ENCODE assay signal across 18 mouse cellular contexts in the genomic region with DNA sequence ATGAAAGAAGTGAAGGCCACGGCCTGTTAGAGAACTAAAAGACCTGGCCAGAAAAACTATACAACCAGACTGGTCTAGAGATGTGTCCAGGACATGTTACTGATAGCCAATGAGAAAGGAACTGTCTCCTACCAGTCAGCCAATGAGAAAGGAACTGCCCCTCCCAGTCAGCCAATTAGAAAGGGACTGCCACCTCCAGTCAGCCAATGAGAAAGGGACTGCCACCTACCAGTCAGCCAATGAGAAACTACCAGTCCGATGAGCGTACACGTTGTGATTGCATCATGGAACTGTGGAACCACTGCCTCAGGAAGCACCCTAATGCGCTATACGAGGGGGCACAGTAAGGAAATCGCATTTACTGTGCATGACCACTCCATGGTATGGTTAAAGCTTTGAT. TPM values are rescaled to one million over a fixed set of nuclear protein-coding genes. Genes with fewer than 3 reads are reported as not detected.
A peak's percentile ranks its signal among the peaks of the same experiment; 100 is the strongest.
DNase-seq lines count a peak whose midpoint lies in the region; ATAC-seq lines count a peak whose summit lies in the region.
"Had no signal": no experiment of that assay in that cellular context is flagged by ENCODE, and none has a peak within 500 bp of the region (broad histone marks: within the 10 kb centered on the region; RNA-seq: fewer than 3 reads in every experiment).

No protein-coding gene starts in this region.

- peaks cover 7% of the 10 kb centered on the region for H3K4me1 ChIP-seq in midbrain, embryonic 11.5 days (ENCODE audit: control insufficient read depth, insufficient read depth, low read length)
- H3K4me1 ChIP-seq in midbrain, embryonic 10.5 days = peaks cover 10% of the 10 kb centered on the region

- H3K27ac ChIP-seq in midbrain, embryonic 11.5 days (ENCODE audit: low read depth, low read length) = no peak overlapping the region
- H3K27ac ChIP-seq in midbrain, embryonic 10.5 days (replicated peaks) = no peak overlapping the region
- H3K27ac ChIP-seq: forebrain, embryonic 15.5 days; heart, embryonic 15.5 days; limb, embryonic 12.5 days; liver, embryonic 15.5 days had no signal

- WGBS in midbrain, embryonic 11.5 days = 93% methylated on average over 7 of the region's 7 CpGs
- 91% methylated on average over 7 of the region's 7 CpGs for WGBS in midbrain, embryonic 10.5 days

- no peak overlapping the region for H3K9ac ChIP-seq in midbrain, embryonic 11.5 days (ENCODE audit: low read length)
- H3K9ac ChIP-seq: forebrain, embryonic 15.5 days; heart, embryonic 15.5 days; limb, embryonic 12.5 days; liver, embryonic 15.5 days had no signal

- no peak for ATAC-seq in midbrain, embryonic 11.5 days (ENCODE audit: low FRiP score)
- ATAC-seq: forebrain, embryonic 15.5 days; lung, postnatal 0 days had no signal

- H3K4me3 ChIP-seq in midbrain, embryonic 11.5 days (ENCODE audit: low read depth, low read length) = no peak overlapping the region
- no peak overlapping the region for H3K4me3 ChIP-seq in midbrain, embryonic 10.5 days
- H3K4me3 ChIP-seq: erythroblast, embryonic 14.5 days; forebrain, embryonic 15.5 days; heart, embryonic 15.5 days; limb, embryonic 12.5 days; liver, embryonic 15.5 days had no signal

- H3K36me3 ChIP-seq in midbrain, embryonic 11.5 days (ENCODE audit: control insufficient read depth, insufficient read depth, low read length) = peaks cover 9% of the 10 kb centered on the region; the same call in 1 of the 2 replicates
- H3K36me3 ChIP-seq in midbrain, embryonic 10.5 days = peaks cover 56% of the 10 kb centered on the region

- H3K4me2 ChIP-seq in midbrain, embryonic 11.5 days = no peak overlapping the region
- H3K4me2 ChIP-seq: forebrain, embryonic 15.5 days; heart, embryonic 15.5 days; limb, embryonic 12.5 days; liver, embryonic 15.5 days had no signal

- no peaks in the 10 kb centered on the region for H3K27me3 ChIP-seq in midbrain, embryonic 11.5 days (ENCODE audit: control insufficient read depth, insufficient read depth, low read length)
- no peaks in the 10 kb centered on the region for H3K27me3 ChIP-seq in midbrain, embryonic 10.5 days (ENCODE audit: low read depth, poor library complexity, severe bottlenecking)
- H3K27me3 ChIP-seq: forebrain, embryonic 15.5 days; heart, embryonic 15.5 days; limb, embryonic 12.5 days; liver, embryonic 15.5 days had no signal

- H3K9me3 ChIP-seq in midbrain, embryonic 11.5 days (ENCODE audit: control insufficient read depth, low read length) = no peaks in the 10 kb centered on the region
- H3K9me3 ChIP-seq in midbrain, embryonic 10.5 days (replicated peaks) = peaks cover 5% of the 10 kb centered on the region; the same call in 1 of the 2 replicates
- H3K9me3 ChIP-seq: forebrain, embryonic 15.5 days; heart, embryonic 15.5 days; limb, embryonic 12.5 days; liver, embryonic 15.5 days had no signal

- peak; percentile 82 for DNase-seq in midbrain, embryonic 11.5 days (ENCODE audit: low spot score, missing footprints)
- no peak for DNase-seq in midbrain, embryonic 10.5 days (ENCODE audit: low spot score)
- DNase-seq in A20 (ENCODE audit: low read depth, low spot score) = peak; percentile 19
- DNase-seq in ES-CJ7 (ENCODE audit: low read depth, low spot score) = peak; percentile 92
- DNase-seq in induced T-regulatory cell, adult 2 months (ENCODE audit: low read depth) = peak; percentile 31
- DNase-seq in spleen, adult 12 weeks (ENCODE audit: low spot score) = no peak
- DNase-seq in MN1 (ENCODE audit: low spot score) = no peak
- DNase-seq: adrenal gland, adult 2 months; cerebellum, adult 18-20 months; heart, adult 18-20 months; kidney, adult 9 months; kidney, postnatal 4 days had no signal

RNA-seq across cellular contexts. Expression of a gene that starts 14.5 kb away (rescaled TPM):
- polyA plus RNA-seq in midbrain, embryonic 11.5 days (2014; fragmentation: Nextera tagmentation; extraction: Ambion mirVana) = 323 and 331 TPM in 2 replicates
- 327 and 345 TPM in 2 replicates for polyA plus RNA-seq in midbrain, embryonic 10.5 days (2016; fragmentation: Nextera tagmentation; extraction: Ambion mirVana)

RNA-seq across cellular contexts. Expression of a gene that starts 35.5 kb away (rescaled TPM):
- 646 and 740 TPM in 2 replicates for polyA plus RNA-seq in midbrain, embryonic 11.5 days (2014; fragmentation: Nextera tagmentation; extraction: Ambion mirVana)
- polyA plus RNA-seq in midbrain, embryonic 10.5 days (2016; fragmentation: Nextera tagmentation; extraction: Ambion mirVana) = 751 and 868 TPM in 2 replicates

Comparison
In these comparisons a context has a peak if more than half of its experiments do, and no peak if none do; other contexts are left out.
1. DNase-seq: peak in midbrain, embryonic 11.5 days (single experiment), A20 (single experiment), ES-CJ7 (single experiment) and induced T-regulatory cell, adult 2 months (single experiment); none in midbrain, embryonic 10.5 days (single experiment), spleen, adult 12 weeks (single experiment) and MN1 (single experiment).